Mouse (Mus musculus): ENCODE data around the gene Dact1.

- TF ChIP-seq CTCF (conservative IDR thresholded peaks at IDR 0.05 in 1 of 2, IDR thresholded peaks at IDR 0.05 in 1 of 2; ENCODE audit: low read depth in 2 of 2, low read length in 2 of 2) (no peak), BHLHE40 (IDR thresholded peaks at IDR 0.05; ENCODE audit: low read depth, low read length) (no peak), UBTF (IDR thresholded peaks at IDR 0.05; ENCODE audit: low read depth, low read length) (no peak), TCF12 (IDR thresholded peaks at IDR 0.05; ENCODE audit: low read depth, low read length) (no peak), POLR2A (IDR thresholded peaks at IDR 0.05; ENCODE audit: low read depth, low read length) (no peak), TBP (conservative IDR thresholded peaks at IDR 0.05; ENCODE audit: low read depth, low read length) (no peak), ZKSCAN1 (IDR thresholded peaks at IDR 0.05; ENCODE audit: borderline replicate concordance, low read depth, low read length) (no peak), USF1 (IDR thresholded peaks at IDR 0.05; ENCODE audit: low read depth, low read length) (no peak), MEF2A (IDR thresholded peaks at IDR 0.05; ENCODE audit: borderline replicate concordance, low read depth, low read length) (no peak), NELFE (IDR thresholded peaks at IDR 0.05; ENCODE audit: low read depth, low read length) (no peak), EP300 (IDR thresholded peaks at IDR 0.05; ENCODE audit: low read length) (no peak), SMC3 (IDR thresholded peaks at IDR 0.05; ENCODE audit: low read depth, low read length) (no peak), MYC (IDR thresholded peaks at IDR 0.05; ENCODE audit: low read depth, low read length) (no peak), PAX5 (IDR thresholded peaks at IDR 0.05; ENCODE audit: low read length) (no peak)
Measured at GRCm38 (mm10) chr12:71354656-71355055, 45.0 kb downstream of the Dact1 start.

Data from CH12.LX (cell line).